Mouse (Mus musculus): ENCODE results near the gene Cd28.

- TF ChIP-seq KAT2A (conservative IDR thresholded peaks at IDR 0.05; ENCODE audit: low read depth, low read length) (no peak), BHLHE40 (IDR thresholded peaks at IDR 0.05; ENCODE audit: borderline replicate concordance, low read depth, low read length) (no peak)
Observed at GRCm38 (mm10) chr1:60718580-60718979, 2.0 kb downstream of the Cd28 start.
